Mouse (Mus musculus) A20 (cell line): ENCODE data around the gene Stx18.

Source experiments
- DNase-seq: peaks from one replicate; pipeline ENCODE4 v3.0.0-alpha.2; 2011; ENCODE audit warnings: low read depth, low spot score

The Stx18 gene

GRCm38 (mm10) chr5:38038710-38039592 lies at the start of gene Stx18:
Gene Stx18, plus strand, starts transcription at chr5:38038742.
- peak; percentile 92 for DNase-seq

DNA sequence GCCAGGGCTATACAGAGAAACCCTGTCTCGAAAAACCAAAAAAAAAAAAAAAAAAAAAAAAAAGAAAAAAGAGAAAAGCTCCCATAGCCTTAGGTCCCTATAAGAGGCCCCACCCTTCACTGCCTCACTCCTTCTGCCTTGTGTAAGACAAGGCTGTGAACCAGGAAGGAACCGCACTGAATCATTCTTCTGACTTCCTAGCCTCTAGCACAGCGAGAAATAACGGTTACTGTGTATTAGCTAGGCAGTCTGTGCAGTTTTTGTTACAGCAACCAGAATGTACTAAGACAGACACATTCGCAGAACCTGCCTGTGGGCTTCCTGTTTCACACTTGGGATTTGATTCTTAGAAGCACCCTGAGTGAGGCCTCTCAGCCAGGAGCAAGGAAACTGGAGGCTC lies 46.2 kb upstream of the Stx18 start:
- no peak for DNase-seq

- DNase-seq: no peak
These were observed 39.7 kb upstream of the Stx18 start for GRCm38 (mm10) chr5:37998805-37999204.

DNA sequence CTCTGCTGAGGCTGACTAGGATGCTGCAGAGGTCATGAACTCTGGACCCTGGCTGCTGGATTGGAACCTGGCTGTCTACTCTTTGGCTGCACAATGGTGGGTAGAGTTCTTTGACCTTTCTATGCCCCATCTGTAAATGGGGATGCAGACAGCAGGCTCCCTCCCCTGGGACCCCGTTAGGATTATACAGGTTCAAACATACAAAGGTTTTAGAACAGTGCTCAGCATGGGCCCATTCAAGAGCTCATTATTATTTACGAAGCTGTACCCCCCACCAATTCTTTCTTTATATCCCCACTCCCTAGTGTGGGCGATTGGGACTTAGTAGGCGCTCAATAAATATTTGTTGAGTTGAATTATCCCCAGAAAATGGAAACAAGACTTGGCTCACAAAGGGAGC lies 36.0 kb upstream of the Stx18 start:
- DNase-seq: no peak

GRCm38 (mm10) chr5:38004746-38005145 lies 33.8 kb upstream of the Stx18 start:
- DNase-seq: no peak

DNA sequence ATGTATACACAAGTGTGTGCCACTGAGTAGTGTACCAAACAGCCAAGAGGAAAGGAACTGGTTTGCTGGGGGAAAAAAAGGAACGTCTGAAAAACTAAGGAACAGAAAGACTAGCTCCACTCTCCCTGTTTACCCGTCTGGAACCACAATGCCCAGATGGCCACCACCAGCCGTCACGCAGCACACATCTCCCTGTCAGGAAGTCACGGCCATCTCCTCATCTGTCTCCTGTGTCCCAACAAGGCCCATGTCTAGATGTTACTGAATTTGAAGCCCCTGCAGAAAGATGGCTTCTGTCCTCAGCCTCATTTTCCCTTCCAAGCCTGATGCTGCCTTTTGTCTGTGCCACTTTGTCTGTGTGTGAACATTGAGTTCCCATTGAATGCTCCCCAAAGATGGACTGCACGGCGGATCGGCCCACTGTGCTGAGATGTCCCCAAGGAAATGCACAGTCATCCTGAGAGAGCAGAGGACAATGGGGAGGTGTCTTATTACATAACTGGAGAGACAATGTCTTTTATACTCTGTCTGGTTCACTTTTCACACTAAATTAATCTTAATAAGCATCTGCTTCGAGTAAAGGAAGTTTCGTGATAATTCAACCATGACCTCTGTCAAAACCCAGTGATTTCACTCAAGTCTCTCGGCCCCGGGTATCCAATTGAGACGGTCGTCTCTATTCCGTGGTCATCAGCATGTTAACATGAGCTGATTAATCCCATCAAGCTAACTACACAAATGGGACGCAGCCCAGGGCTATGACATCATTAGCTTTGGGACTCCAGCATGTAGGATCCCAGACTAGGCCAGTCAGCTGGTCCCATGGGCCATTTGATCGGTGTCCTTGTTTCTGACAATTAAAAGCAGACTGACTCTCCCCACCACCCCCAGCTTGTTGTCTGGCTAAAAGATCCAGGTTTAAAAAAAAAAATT lies 31.9 kb upstream of the Stx18 start:
- DNase-seq: no peak

DNA sequence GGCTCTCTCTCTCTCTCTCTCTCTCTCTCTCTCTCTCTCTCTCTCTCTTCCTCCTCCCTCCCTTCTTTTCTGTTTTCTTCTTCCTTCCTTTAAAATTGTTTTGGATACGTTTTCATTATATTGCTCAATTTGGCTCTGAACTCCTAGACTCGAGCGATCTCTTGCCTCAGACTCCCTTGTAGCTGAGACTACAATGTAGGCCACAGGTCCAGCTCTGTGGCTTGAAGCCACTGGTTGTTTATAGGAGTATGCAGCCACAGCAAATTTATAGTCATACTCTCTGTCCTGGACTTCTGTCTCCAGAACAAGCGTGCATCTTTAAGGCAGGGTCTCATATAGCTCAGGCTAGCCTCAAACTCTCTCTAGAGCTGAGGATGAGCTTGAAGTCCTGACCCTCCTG lies 29.5 kb upstream of the Stx18 start:
- no peak for DNase-seq

DNA sequence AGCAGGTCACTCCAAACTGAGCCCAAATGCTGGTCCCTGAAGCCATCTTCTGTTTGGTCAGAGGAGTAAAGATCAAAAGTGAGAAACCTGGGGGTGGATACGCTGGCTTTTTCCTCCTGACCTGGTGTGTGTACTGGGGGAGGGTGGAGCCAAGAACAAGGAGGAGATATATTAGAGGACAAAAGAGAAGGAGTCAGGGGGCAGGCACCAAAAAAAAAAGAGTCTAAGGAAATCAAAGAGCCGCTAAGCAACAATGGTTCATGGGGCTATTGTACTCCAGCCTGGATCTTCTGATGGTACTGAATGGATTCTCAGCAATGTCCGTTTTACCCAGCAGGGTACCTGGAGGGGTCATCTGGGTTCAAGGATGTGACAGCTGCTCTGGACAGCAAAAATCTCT lies 23.6 kb upstream of the Stx18 start:
- DNase-seq: no peak

DNA sequence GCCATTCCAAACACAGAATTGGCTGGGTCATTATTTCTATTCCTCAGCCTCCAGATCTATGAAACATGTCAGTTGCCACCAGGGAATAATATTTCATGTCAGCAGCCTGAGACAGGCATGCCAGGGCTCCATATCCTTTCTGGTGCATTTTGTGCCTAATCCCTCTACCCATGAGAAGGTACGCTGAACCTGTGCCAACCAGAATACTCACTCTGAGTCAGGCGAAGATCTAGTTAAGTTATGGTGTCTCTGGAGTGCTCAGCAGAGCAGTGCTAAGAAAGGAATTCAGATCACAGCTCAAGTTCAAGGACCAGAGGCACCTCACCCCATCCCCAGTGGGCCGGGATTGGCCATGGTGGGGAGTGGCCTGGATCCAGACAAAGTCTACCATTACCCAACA lies 21.6 kb upstream of the Stx18 start:
- no peak for DNase-seq

- DNase-seq: no peak
These were observed 10.9 kb upstream of the Stx18 start for GRCm38 (mm10) chr5:38027656-38028055.

- no peak for DNase-seq
These were observed 268 bp upstream of the Stx18 start for GRCm38 (mm10) chr5:38038274-38038673.

DNA sequence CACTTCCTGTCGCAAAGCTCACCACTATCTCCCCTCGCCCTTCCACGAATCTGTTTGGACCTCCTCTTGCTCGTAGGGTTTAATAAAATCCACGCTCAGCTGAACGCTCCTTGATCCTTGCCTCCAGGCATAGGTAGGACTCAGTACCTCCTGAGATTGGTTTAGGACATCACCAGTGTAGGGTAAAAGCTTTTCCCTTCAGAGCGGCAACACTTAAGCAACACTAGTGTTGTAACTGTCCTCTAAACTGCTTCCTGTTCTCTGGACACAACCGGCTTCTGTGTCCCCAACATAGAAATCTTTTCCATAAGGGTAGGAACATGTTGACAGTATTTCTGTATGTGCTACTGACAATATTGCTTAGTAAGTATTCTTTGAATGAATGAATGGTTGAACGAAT lies 1.3 kb downstream of the Stx18 start:
- no peak for DNase-seq

GRCm38 (mm10) chr5:38044923-38045322 lies 6.4 kb downstream of the Stx18 start:
- no peak for DNase-seq

GRCm38 (mm10) chr5:38048177-38048576 lies 9.6 kb downstream of the Stx18 start:
- peak; percentile 22 for DNase-seq

GRCm38 (mm10) chr5:38061051-38061450 lies 22.5 kb downstream of the Stx18 start:
- no peak for DNase-seq

DNA sequence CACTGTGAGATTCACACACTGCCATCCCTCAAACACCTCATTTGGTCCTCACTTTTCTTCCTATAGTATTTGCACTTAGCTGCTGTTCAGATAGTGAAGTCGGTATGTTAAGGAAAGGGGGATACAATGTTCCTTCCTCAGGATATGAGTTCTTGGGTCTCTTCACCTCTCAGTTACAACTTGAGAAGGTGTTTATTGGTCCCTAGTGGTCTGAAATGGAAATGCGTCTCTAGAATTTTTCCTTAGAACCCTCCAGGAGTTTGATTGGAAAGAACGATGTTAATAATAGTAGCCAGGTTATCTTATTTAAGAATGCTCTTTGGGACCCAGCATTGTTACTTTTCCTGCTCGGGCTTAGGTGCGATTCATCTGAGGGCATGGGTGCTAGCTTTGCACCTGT lies 24.2 kb downstream of the Stx18 start:
- no peak for DNase-seq

DNA sequence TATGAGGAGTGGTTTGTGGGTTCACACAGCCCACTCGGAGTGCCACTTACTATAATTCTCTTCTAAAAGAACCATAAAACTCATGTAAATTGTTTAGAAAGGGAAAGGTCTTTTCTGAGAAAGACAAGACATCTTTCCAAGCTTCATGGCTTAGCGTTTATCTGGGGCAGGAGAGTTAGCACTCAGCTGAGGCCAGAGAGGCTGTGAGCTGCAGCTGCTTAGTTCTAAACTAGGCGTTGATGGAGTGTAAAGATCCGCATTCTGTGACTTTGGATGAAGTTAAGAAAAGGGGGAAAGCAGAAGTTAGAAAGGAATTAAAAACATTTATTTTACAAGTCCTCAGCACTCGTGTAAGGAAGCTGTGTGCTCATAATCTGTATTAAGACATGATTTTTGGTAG lies 24.8 kb downstream of the Stx18 start:
- DNase-seq: no peak

DNA sequence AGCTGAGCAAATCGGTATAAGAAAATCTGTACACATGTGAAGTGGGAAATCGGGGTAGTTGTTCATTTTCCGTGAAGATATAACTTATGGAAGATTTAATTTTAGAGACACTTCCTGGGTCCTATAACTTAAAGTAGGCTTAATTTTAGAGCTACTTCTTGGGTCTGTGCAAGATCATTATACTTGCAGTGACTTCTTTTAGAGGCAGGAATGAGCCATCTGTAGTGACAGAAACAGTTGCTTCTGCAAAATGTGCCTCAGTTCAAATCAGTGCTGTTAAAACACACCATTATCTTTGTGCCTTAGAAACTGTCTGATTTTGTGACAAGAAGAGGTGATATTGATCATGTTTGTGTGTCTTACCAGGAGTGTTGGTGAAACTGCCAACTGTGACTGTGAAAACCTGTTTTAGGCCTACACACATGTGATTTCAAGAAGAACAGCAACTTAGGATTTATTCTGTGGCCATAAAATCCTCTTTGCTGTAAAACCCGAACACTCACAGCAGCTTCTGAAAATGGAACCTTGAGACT lies 25.6 kb downstream of the Stx18 start:
- no peak for DNase-seq

- DNase-seq: no peak
These were observed 26.2 kb downstream of the Stx18 start for GRCm38 (mm10) chr5:38064701-38065100.

DNA sequence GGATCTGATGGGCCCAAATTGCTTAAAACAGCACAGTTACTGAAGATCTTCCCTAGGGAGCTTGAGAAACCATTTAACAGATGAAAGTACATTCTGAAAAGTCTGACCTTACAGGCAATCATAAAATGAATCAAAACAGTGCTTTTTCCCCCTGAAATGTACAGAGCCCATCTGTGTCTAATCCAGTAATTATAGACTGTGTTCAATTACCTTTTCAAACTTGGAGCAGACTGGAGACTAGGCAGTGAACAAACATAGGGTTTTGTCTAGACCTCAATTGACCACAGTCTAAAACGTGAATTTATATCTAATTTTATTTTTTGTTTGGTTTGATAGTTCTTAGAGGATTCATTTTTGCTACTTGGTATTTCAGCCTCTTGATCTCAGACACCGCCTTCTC lies 26.9 kb downstream of the Stx18 start:
- DNase-seq: no peak

- DNase-seq: no peak
These were observed 28.1 kb downstream of the Stx18 start for GRCm38 (mm10) chr5:38066606-38067005.

GRCm38 (mm10) chr5:38076326-38076725 lies 37.8 kb downstream of the Stx18 start:
- DNase-seq: no peak
